Mouse (Mus musculus) MEL (cell line): ENCODE measurements around the gene Fut9.

Experiments used
- CTCF ChIP-seq, 3 experiments: IDR thresholded peaks in 2 of 3; conservative IDR thresholded peaks in 1 of 3; 2 replicates each; pipeline ENCODE4 v1.5.1; 2011 to 2012; ENCODE audit warnings: low read length in 3 of 3, low read depth in 2 of 3, mild to moderate bottlenecking in 2 of 3, improper control_type of control experiment in 1 of 3, inconsistent platforms in 1 of 3, mixed read lengths in 1 of 3, moderate library complexity in 1 of 3; ENCODE audit not compliant: control insufficient read depth in 1 of 3, insufficient read depth in 1 of 3, poor library complexity in 1 of 3, severe bottlenecking in 1 of 3
- HCFC1 ChIP-seq: IDR thresholded peaks from 2 replicates; pipeline ENCODE4 v1.6.1; 2012; ENCODE audit warnings: low read depth, mild to moderate bottlenecking, inconsistent platforms, low read length, improper control_type of control experiment, moderate library complexity
- MAX ChIP-seq: IDR thresholded peaks from 2 replicates; pipeline ENCODE4 v1.6.1; 2011; ENCODE audit warnings: low read length, improper control_type of control experiment
- POLR2AphosphoS5 ChIP-seq: IDR thresholded peaks from 2 replicates; pipeline ENCODE4 v1.6.1; 2012; ENCODE audit warnings: low read depth, borderline replicate concordance, mild to moderate bottlenecking, inconsistent platforms, low read length, moderate library complexity, mixed read lengths
- TAL1 ChIP-seq: IDR thresholded peaks from 2 replicates; pipeline ENCODE4 v1.6.1; 2012; ENCODE audit warnings: mild to moderate bottlenecking, inconsistent platforms, low read length, moderate library complexity, mixed read lengths
- TBP ChIP-seq: IDR thresholded peaks from 2 replicates; pipeline ENCODE4 v1.8.0; 2011; ENCODE audit warnings: low read depth, low read length, improper control_type of control experiment
- TCF12 ChIP-seq: IDR thresholded peaks from 2 replicates; pipeline ENCODE4 v1.6.1; 2014; ENCODE audit warnings: low read depth, mild to moderate bottlenecking, inconsistent platforms, low read length, improper control_type of control experiment, moderate library complexity

DNA sequence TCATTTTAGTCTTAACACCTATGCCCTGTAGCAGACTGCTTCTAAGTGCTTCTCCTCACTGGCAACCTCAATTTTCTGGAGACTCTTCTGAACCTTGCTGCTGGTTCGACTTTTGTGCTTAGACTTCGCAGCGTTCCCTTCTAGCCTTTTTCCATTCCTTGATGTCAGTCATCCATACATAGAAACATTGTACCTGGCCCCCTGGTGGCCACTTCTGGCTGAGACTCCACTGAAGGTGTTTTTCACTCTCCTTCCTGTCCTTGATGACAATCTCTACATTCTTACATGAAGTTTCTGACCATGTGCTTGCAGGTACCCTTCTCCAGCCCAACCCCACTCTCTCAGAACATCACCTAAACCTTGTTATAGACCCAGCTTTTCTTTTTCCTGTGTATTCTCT is 115.1 kb downstream of the Fut9 start:
- no peak for TF ChIP-seq TCF12
- peak in 2 of 3 experiments; percentile 34 to 39; a peak in 4 of 6 replicates for TF ChIP-seq CTCF (IDR thresholded peaks at IDR 0.05 in 2 of 3, conservative IDR thresholded peaks at IDR 0.05 in 1 of 3; ENCODE audit: control insufficient read depth in 1 of 3, insufficient read depth in 1 of 3, low read depth in 2 of 3, low read length in 3 of 3, poor library complexity in 1 of 3, severe bottlenecking in 1 of 3)
- no peak for TF ChIP-seq MAX
- TF ChIP-seq TAL1 = no peak
- no peak for TF ChIP-seq TBP
- no peak for TF ChIP-seq HCFC1
- no peak for TF ChIP-seq POLR2AphosphoS5
